Mouse (Mus musculus): ENCODE measurements at regions not wholly inside any gene's neighbourhood (a gene's known extent, or its start where the extent isn't known, plus 50 kb on each side); places are given as distances from the start of the nearest gene placed in this dataset.

GRCm38 (mm10) chr16:13487659-13488058 is 180.3 kb downstream of the Parn start:
- DNase-seq (ENCODE audit: low spot score): peak; percentile 36

- no peak for DNase-seq (ENCODE audit: low spot score)
Observed at GRCm38 (mm10) chr16:13486571-13486970, 181.4 kb downstream of the Parn start.

- no peak for DNase-seq (ENCODE audit: low spot score)
Observed at GRCm38 (mm10) chr16:13480221-13480620, 187.7 kb downstream of the Parn start.

- no peak for DNase-seq (ENCODE audit: low spot score)
Observed at GRCm38 (mm10) chr16:13476653-13477052, 191.3 kb downstream of the Parn start.

GRCm38 (mm10) chr16:13474956-13475355 is 193.0 kb downstream of the Parn start:
- DNase-seq (ENCODE audit: low spot score): no peak

GRCm38 (mm10) chr16:13474274-13474673 is 193.7 kb downstream of the Parn start:
- no peak for DNase-seq (ENCODE audit: low spot score)

- DNase-seq (ENCODE audit: low spot score): peak; percentile 41
Observed at GRCm38 (mm10) chr16:13467139-13467538, 200.8 kb downstream of the Parn start.
